Mouse (Mus musculus) embryo, embryonic 10.5 days (tissue): ENCODE results near the gene Morn2.
"Not testable (repeated sequence)": the region's sequence is repeated elsewhere in the genome, so short reads cannot be mapped to it uniquely, and the experiment has no call there.

ENCODE experiments used
- DNase-seq: peaks from one replicate; pipeline ENCODE4 v3.0.0-alpha.2; 2015; ENCODE audit warnings: low spot score

Gene Morn2

DNA sequence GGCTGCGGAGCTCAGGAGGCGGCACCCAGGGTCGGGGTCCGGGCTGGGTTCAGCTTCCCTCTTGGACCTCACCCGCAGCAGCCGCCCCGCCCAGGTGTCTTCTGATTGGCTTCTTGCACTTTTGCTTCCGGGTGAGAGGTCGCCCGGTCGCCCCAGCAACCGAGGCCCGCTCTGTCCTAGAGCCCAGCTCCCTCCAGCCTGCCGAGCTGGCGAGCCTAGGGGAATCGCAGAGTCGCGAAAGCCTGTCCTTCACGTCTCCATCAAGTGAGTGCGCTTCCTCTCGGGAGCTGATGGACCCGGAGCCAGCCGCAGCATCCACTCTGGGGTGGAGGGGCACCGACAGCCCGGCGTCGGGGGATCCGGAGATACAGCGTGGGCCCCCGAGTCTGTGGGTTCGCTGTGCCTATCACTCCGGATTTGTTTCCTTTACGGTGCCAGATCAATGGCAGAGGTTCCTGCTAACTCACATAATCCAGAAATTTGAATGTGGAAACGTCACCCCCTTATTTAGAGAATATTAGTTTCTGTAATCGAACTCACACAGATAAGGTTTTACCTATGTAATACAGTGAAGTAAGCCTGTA lies at the start of gene Morn2, which contains the start of gene Dhx57:
TSS of gene Morn2 (plus strand) at position 130 of the 584 bp plus-strand sequence.
TSS of gene Dhx57 (minus strand) at position 403 of the 584 bp plus-strand sequence.
- DNase-seq: peak; percentile 97

DNA sequence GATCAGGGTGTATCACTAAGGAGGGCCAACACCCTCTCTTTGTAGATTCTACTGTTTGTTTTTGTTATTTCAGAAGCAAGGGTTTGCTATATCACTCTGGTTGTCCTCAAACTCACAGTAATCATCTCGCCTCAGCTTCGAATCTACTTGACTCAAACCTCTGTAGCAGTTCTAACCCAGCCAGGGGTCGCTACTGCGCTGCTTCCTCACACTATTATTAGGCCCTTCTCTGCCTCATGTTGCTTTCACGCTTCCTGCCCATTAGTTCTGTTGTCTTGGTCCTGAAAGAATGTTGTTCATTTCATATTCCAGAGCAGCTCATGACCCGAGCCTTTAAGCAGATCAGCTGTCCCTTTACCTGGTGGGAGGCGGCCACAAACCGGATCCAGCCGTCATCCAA lies 48.4 kb upstream of the Morn2 start:
- no peak for DNase-seq

DNA sequence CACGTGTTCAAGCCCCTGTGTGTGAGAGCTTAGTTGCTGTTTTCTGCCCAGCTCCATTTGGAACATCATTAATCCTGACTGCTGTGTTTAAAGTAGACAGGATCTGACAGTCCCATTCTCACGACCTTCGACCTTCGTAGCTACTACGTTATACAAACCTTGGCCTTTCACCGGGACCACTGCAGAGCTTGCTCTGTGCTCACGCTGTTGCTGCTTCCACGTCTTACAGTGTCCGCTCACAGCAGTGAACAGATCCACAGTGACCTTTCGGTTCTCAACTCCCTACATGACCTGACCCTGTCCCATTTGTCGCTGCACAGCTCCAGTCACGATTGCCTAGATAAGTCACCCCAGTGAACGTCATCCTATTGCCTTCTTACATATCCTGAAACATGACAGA lies 46.9 kb upstream of the Morn2 start:
- DNase-seq: peak; percentile 56

DNA sequence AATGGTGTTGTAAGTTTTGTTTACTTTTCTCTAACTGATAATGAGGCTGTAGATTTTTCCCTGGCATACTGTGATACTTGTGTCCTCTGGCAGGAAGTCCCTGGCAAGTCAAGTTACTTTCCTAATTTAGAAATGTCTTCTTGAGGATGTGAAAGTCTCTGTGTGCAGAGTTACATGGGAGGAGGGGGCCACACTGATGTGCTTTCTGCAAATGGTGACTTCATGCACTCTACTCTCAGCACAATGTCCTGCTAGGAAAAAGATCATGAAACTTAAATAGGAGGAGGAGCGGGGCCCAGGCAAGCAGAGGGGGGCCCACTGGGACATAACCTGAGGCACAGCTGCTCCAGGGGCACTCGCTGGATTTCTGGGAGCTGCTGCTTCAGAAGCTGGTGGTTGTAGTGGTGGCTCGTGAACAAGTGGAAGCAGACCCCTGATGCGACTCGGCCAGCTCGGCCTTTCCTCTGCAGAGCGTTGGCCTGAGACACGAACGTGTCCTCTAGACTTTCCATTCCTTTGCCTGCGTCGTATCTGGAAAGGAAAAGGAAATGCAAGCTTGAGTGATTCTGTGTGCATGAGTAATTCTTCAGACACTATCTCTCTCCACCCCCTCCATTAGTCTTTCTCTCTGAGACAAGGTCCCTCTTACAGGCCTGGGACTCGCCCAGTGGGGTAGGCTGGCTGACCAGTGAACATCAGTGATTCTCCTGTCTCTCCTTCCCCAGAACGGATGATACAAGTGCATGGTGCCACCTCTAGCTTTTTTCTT lies 37.1 kb upstream of the Morn2 start:
- no peak for DNase-seq

DNA sequence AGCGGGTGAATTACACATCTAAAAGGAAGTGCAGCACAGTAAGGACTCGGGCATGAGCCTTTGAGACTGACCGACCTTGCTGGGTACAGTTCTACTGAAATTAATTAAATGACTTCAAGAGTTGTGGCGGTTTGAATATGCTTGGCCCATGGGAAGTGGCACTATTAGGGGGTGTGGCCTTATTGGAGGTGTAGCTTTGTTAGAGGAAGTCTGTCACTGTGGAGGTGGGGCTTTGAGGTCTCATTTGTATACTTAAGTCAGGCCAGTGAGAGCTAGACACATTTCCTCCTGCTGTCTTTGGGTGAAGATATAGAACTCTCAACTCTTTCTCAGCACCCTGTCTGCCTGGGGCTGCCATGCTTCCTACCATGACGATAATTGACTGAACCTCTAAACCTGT lies 35.6 kb upstream of the Morn2 start:
- no peak for DNase-seq

DNA sequence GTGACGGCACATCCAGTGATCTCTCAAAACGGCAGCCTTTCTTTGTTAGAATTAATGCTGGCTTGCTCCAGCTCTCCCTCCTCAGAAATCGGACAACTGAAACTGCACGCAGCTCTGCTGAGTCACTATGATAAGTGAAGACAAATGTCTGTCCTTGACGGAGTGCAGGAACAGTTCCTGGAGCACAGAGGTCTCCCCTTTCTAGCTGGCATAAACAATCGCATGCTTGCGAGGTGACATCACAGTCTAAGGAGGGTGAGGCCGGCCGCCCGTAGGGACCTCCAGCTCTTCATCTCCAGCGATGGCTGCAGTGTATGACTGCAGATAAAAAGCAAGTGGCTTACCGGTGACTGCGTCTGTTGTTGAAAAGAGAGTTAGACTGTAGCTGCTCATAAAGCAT lies 34.8 kb upstream of the Morn2 start:
- peak; percentile 60 for DNase-seq

DNA sequence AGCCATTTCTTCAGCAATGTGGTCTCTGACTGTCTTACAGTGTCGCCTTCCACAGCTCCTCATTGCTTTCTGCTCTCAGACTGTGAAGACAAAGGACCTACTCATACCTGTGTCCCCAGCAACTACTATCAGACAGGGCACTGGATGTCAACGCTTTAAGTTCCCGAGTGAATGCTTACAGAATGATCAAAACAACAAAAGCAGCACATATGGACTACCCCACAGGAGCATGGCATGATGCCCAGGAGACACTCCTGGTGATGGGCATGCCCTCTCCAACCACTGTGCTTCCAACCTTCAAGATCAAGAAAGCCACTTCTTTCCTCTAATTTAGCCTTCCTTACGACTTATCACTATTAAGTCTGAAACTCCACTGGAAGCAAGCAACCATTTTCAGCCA lies 22.9 kb upstream of the Morn2 start:
- DNase-seq: no peak

DNA sequence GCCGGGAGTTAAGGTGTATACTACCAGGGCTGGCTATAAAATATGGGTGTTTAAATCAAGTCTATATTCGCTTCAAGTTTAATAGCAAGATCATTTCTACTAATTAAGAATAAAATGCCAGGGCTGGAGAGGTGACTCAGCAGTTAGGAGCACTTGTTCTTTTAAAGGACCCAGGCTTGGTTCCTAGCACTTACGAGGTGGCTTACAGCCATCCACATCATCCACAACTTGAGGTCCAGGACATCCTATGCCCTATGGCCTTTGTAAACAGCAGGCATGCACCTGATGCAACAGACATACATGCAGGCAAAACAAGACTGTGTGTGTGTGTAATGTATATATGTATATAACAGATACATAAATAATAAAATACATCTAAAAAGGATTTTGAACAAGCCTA lies 21.9 kb upstream of the Morn2 start:
- DNase-seq: no peak

DNA sequence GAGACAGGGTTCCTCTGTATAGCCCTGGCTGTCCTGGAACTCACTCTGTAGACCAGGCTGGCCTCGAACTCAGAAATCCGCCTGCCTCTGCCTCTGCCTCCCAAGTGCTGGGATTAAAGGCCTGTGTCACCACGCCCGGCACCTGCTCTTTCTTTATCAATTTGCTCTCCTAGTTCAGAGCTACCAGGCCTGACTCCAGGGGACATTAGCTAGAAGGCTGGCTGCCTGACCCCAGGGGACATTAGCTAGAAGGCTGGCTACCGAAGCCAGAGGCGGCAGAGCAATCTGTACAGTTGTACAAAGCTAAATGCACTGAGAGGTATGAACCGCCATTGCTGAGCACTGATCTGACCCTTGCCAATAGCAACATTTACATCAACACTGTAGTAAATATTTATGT lies 19.4 kb upstream of the Morn2 start:
- not testable (repeated sequence) for DNase-seq

DNA sequence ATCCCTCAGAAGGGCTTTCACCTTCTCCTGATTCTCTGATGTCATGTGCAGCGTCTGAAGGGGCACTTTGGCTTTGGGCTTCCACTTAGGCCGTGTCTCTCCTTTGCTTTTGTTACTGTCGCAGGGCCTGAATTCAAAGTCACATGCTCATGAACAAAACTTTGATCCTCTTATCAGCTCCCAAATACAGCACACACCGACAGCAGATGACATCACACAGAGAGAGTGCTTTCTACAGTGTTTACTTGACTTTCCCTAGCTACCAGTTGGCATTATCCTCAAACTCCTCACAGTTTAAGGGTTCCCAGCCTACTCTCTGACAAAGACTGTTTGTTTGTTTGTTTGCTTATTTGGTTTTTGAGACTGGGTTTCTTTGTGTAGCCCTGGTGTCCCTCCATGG lies 11.7 kb upstream of the Morn2 start:
- DNase-seq: no peak

DNA sequence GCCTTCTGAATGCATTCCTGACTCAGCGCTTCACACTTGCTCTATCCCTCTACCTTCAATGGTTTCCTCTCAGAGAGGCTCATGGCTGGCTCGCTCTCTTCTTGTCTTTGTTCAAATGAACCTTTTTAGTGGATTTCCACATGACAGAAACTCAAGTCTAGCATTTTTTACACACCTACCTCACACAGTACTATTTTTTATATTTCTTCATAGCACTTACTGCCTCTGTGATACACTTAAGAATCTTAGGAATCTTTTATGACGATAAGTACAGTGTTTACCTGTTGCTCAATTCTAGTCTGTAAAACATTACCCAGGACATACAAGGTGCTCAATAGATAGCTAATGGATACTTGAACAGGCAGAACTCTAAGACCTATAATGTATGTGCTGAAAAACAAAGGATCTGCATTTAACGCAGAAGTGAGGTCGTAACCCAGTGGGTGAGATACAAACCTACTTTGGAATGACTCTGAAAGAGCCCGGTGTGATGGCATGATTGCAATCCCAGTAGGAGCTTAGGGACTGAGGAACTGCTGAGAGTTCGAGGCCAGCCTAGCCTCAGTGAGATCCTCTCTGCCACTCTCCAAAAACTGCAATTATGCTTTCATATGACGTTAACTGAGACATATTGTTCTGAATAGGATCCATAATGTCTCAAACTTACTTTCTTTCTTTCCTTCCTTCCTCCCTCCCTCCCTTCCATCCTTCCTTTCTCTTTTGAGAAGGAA lies 10.5 kb upstream of the Morn2 start:
- DNase-seq: no peak

DNA sequence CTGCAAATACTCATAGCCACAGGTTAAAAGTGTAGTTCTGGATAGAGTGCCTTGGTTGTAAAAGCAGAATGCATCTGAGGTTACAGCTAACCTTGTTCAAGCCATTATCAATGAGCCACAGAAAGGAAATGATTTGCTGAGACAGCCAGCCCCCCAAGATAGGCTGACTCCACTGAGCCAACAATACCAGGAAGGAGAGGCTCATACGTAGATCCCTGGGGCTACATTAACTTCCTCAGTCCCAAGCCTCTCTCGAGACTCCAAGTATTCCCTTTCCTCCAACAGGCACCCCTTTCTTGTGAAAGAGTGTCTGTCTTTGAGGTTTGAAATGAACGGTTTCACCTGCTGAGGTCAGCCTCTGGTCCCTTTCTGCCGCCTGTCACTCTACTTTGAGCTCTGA lies 5.6 kb upstream of the Morn2 start:
- DNase-seq: no peak

DNA sequence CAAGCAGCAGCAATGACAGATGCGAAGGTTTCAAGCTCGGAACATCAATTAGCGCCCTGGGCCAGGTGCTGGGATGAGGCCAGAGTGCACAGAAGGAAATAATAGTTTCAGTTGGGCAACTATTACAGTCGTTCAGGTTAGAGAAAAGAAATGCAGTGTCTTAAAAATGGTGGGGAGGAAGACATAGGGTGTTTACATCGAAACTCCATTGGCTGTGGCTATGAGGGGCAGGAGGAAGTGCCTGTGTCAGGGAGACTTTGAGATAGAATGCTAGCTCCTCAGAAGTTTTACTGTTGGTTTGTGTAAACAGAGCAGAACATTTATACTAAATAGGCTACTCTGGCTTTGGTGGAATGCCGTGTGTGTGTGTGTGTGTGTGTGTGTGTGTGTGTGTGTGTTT lies 2.0 kb upstream of the Morn2 start:
- no peak for DNase-seq

DNA sequence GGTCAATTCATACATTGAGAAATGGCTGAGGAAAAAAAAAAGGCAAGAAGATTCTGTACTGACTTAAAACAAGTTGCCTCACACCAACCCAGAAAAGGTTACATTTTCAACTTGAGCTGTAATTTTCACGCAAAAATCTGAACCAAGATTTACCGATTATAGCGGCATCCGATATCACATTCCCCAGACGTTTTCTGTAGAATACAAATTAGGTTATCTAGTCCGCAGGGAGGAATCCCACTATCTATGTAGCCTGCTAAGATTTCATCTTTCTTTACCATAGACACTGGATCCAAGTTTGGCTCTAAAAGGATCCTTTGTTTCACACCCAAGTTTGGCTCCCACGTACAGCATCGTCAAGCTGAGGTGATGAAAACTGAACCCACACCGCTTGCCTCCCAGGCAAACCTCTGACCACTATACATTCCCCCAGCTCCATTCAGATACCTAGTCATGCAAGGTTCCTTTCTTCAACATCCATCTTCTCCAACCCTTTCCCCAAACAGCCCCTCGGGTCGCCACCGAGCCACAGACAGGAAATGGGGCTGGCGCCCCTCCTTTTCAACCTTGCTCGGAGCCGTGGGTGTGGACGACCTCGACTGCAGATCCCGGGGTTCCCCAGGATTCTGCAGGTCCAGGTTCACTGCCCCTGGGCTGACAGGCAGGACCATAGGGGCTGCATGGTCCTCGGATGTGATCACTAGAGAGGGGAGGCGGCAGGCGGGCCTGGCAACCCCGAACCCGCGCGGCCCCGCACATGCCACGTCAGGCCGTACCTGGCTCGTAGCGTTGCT lies 526 bp upstream of the Morn2 start:
- DNase-seq: peak; percentile 39

DNA sequence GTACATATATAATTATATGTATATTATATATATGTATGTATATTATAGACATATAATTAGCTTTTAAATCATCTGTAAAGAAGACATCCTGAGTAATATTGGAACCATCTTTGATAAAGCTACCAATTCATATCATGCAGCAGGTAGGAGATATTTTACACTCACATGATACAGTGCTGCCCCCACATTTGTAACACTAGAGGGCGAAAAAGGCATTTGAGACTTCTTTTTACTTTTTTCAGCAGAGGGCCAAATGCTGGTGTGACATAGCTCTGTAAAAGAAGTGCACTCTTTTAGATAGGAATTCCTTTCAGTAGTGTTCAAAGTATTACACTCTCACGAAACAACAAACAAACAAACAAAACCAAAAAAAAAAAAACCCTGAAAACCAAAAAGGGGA lies 1.1 kb downstream of the Morn2 start:
- peak; percentile 86 for DNase-seq

DNA sequence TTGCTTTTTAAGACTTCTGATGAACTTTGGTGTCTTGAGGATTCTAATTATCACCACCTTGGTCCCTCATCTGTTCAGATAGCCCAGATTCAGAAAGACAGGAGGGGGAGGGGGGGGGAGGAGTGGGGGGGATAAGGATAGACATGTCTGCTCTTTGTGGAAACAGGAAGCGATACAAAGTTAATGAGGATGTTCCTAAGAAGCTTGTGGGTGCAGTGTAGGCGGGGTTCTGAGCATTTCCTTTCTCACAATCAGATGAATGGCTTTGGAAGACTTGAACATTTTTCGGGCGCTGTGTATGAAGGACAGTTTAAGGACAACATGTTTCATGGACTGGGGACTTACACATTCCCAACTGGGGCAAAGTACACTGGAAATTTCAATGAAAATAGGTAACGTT lies 5.3 kb downstream of the Morn2 start:
- DNase-seq: no peak

DNA sequence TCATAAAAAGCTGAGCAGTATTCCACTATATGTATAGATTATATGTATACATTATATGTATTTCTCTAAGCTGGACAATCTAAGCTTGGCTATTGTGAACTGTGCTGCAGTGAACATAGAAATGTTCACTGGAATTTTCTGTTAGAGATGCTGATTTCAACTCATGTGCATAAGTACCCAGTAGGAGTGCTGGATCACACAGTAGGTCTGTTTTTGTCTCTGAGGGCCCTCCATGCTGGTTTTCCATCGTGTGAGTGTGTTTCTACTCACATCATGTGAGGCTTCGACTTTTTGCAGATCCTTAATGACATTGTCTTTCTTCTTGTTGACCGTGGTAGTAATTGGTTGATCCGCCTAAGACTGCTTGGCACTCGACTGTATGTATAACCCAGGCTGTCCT lies 8.8 kb downstream of the Morn2 start:
- no peak for DNase-seq

DNA sequence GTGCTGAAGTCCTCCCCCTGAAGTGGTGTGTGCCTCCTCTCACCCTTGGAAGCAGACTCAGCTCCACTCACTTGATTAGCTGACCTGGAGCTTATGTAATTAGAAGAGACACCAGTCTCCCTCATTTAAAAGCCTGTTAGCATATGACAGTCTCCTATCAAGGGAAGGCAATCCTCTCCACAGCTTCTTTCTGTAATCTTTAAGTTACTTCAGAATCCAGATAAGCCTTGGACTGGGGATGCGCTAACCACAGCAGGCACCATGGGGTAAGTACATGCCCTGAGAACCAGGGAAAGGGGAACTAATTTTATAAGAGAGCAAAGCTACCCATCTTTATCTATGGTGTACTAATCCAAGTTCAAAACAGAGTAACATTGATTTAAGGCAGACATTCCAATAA lies 17.2 kb downstream of the Morn2 start, which contains the start of gene Arhgef33:
TSS of gene Arhgef33 (plus strand) at position 157 of the 400 bp plus-strand sequence.
- DNase-seq: no peak

DNA sequence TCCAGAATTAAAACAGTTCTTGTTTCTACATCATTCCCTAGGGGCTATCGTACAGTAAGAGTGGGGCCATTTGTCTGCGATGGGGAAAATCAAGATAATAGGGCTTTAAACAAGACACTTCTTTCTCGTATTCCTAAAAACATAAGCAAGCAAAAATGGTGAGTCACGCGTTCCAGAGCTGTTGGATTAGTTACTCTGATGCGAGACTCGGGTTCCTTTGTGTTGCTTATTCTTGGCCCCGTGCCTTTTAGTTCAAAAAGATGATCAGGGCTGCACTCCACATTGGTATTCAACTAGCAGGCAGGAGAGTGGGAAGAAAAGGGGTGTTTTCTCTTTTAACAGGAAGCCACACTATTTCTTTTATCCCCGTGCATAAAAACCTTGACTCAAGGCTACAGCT lies 21.8 kb downstream of the Morn2 start:
- no peak for DNase-seq

DNA sequence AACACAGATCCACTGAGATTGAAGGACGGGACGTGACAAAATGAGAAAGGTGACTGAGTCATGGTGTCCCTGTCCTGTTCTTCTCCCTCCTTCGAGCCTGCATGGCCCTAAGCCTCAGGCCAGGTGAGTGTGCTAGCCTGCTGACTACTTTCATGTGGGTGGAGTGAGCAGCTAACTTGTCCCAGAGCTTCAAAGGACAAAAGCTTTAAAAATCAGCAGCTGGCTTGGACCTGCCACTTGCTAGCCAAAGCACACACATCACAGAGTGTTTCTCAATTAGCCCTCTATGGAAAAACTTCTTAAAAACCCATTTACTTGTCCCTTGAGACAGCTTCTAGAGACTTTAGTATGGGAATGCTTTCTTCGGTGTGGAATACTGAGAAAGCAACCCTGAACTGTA lies 22.4 kb downstream of the Morn2 start:
- DNase-seq: no peak

DNA sequence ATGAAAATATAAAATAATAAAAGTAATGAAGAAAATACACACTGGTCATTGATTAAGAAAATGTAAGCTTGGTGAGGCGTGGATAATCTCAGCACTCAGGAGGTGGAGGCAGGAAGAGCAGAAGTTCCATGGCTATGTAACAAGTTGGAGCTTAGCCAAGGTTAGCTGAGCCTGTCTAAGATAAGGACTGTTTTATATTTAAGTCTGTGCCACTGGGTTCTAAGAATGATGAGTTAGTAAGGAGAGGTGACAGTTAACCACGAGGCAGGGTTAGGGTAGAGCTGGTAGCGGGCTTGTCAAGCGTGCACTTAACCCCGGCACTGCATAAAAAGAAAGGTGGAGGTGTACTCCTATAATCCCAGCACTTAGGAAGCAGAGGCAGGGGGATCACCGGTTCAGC lies 32.2 kb downstream of the Morn2 start:
- no peak for DNase-seq

DNA sequence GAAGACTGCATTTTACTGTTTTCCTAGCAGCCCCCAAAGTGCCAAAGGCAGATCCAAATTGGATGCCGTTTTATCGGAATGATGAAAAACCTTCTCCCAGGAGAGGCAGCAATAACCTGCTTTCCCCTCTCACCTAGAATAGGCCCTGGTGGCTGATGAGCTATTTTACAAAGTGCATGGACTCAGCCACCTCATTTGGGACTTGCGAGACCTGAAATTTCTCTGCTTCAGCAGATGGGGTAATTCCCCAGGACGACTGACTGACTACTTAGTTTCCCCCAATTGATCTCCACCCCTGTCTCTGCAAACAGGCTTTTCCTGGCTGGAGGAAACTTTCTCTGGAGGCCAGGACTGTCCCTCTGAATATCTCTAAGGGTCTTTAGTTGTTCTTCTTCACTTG lies 33.0 kb downstream of the Morn2 start:
- no peak for DNase-seq
